Mouse (Mus musculus) testis, postnatal 10 days (tissue): Measurements from ENCODE around the gene Elmod2.

Experiments used
- DNase-seq: peaks from one replicate; pipeline ENCODE4 v3.0.0; 2021; ENCODE audit warnings: low spot score

The Elmod2 gene

GRCm38 (mm10) chr8:83274470-83274869 is 57.8 kb downstream of the Elmod2 start:
- DNase-seq = no peak

- no peak for DNase-seq
These were observed 59.8 kb downstream of the Elmod2 start for GRCm38 (mm10) chr8:83272464-83272863.

- no peak for DNase-seq
These were observed 61.1 kb downstream of the Elmod2 start for GRCm38 (mm10) chr8:83271172-83271571.
